Mouse (Mus musculus) small intestine, adult 2 months (tissue): Measurements from ENCODE around the gene Ap3b1. TPM values are rescaled to one million over a fixed set of nuclear protein-coding genes. Genes with fewer than 3 reads are reported as not detected.

Experiments
- H3K27ac ChIP-seq: fragments of 200-500 bp; 2 replicates; pipeline ENCODE4 v1.5.1; 2012; ENCODE audit warnings: low read depth, low read length, control low read depth, inconsistent platforms; ENCODE audit not compliant: insufficient read depth
- H3K27me3 ChIP-seq: fragments of 200-500 bp; 2 replicates; pipeline ENCODE4 v1.6.1; 2012; ENCODE audit warnings: mild to moderate bottlenecking, moderate library complexity, low read length, inconsistent platforms; ENCODE audit not compliant: control insufficient read depth, insufficient read depth
- H3K36me3 ChIP-seq: fragments of 200-500 bp; 2 replicates; pipeline ENCODE4 v1.6.1; 2012; ENCODE audit warnings: mild to moderate bottlenecking, low read length, control low read depth, inconsistent platforms; ENCODE audit not compliant: control insufficient read depth, insufficient read depth
- H3K4me1 ChIP-seq: fragments of 200-500 bp; 2 replicates; pipeline ENCODE4 v1.6.1; 2012; ENCODE audit warnings: low read length, inconsistent platforms, mixed read lengths; ENCODE audit not compliant: control insufficient read depth, insufficient read depth, insufficient read length
- H3K4me3 ChIP-seq: fragments of 200-500 bp; 2 replicates; pipeline ENCODE4 v1.5.1; 2012; ENCODE audit warnings: low read depth, mild to moderate bottlenecking, control low read depth, inconsistent platforms, low read length, moderate library complexity
- CTCF ChIP-seq: fragments of 200-500 bp; IDR thresholded peaks from 2 replicates; pipeline ENCODE4 v1.5.1; 2012; ENCODE audit warnings: low read depth, mild to moderate bottlenecking, control low read depth, inconsistent platforms, low read length, moderate library complexity, mixed read lengths; ENCODE audit not compliant: insufficient replicate concordance, insufficient read length; ENCODE audit errors: extremely low read depth
- POLR2A ChIP-seq: fragments of 200-500 bp; IDR thresholded peaks from 2 replicates; pipeline ENCODE4 v1.6.1; 2012; ENCODE audit warnings: low read depth, mild to moderate bottlenecking, control low read depth, inconsistent platforms, low read length, moderate library complexity
- WGBS: fragments of 180-500 bp; shearing (Covaris S2); methylation state at CpG from one replicate; pipeline ENCODE4 v1.1.7; 2018; 5-methylcytosine and 5-hydroxymethylcytosine counted together
- polyA plus RNA-seq: library from polyadenylated mRNA; depleted of rRNA; stranded (reverse); fragments of >200 nt; gene quantifications from 2 replicates; pipeline ENCODE4 v1.2.3, GENCODE M21; 2012

The Ap3b1 gene
- polyA plus RNA-seq, 1 experiment = 29.1 TPM

- H3K36me3 ChIP-seq = peaks cover 14% of the 10 kb centered on the region
- H3K27me3 ChIP-seq = no peaks in the 10 kb centered on the region
- no peak overlapping the region for H3K4me3 ChIP-seq
- no peak for TF ChIP-seq POLR2A
- TF ChIP-seq CTCF = no peak
- H3K27ac ChIP-seq = no peak overlapping the region
- no peaks in the 10 kb centered on the region for H3K4me1 ChIP-seq
- 74% methylated on average over 6 of the region's 6 CpGs for WGBS
Observed at GRCm38 (mm10) chr13:94567739-94568138, 209.0 kb downstream of the Ap3b1 start.

GRCm38 (mm10) chr13:94571001-94571400 is 212.2 kb downstream of the Ap3b1 start:
- Histone ChIP-seq H3K27me3 (no peaks in the 10 kb centered on the region), H3K4me3 (no peak overlapping the region), H3K27ac (no peak overlapping the region), H3K4me1 (no peaks in the 10 kb centered on the region), H3K36me3 (peaks cover 9% of the 10 kb centered on the region)
- TF ChIP-seq CTCF = no peak
- TF ChIP-seq POLR2A = no peak
- WGBS = 86% methylated on average over 10 of the region's 10 CpGs

GRCm38 (mm10) chr13:94573356-94573755 is 214.6 kb downstream of the Ap3b1 start:
- H3K4me1 ChIP-seq = no peaks in the 10 kb centered on the region
- no peak overlapping the region for H3K27ac ChIP-seq
- H3K36me3 ChIP-seq = peaks cover 2% of the 10 kb centered on the region; the same call in 1 of the 2 replicates
- no peaks in the 10 kb centered on the region for H3K27me3 ChIP-seq
- no peak overlapping the region for H3K4me3 ChIP-seq
- no peak for TF ChIP-seq CTCF
- no peak for TF ChIP-seq POLR2A
- WGBS = 92% methylated on average over 8 of the region's 8 CpGs

GRCm38 (mm10) chr13:94573833-94574232 is 215.1 kb downstream of the Ap3b1 start:
- Histone ChIP-seq H3K27ac (no peak overlapping the region), H3K27me3 (no peaks in the 10 kb centered on the region), H3K4me1 (no peaks in the 10 kb centered on the region), H3K4me3 (no peak overlapping the region), H3K36me3 (0 out of 2 replicates have a peak, but pooled peaks cover 1% of the 10 kb centered on the region)
- TF ChIP-seq CTCF (no peak), POLR2A (no peak)
- 93% methylated on average over 7 of the region's 7 CpGs for WGBS

- Histone ChIP-seq H3K36me3 (no peaks in the 10 kb centered on the region), H3K27me3 (no peaks in the 10 kb centered on the region), H3K4me1 (no peaks in the 10 kb centered on the region), H3K27ac (no peak overlapping the region), H3K4me3 (no peak overlapping the region)
- 79% methylated on average over 17 of the region's 17 CpGs for WGBS
- TF ChIP-seq CTCF (no peak), POLR2A (no peak)
Observed at GRCm38 (mm10) chr13:94575607-94576398, 217.0 kb downstream of the Ap3b1 start.

- Histone ChIP-seq H3K27ac (no peak overlapping the region), H3K27me3 (no peaks in the 10 kb centered on the region), H3K36me3 (no peaks in the 10 kb centered on the region), H3K4me1 (no peaks in the 10 kb centered on the region), H3K4me3 (no peak overlapping the region)
- TF ChIP-seq CTCF (no peak), POLR2A (no peak)
- 74% methylated on average over 22 of the region's 22 CpGs for WGBS
Observed at GRCm38 (mm10) chr13:94576399-94577176, 217.8 kb downstream of the Ap3b1 start.

- no peak overlapping the region for H3K27ac ChIP-seq
- WGBS = 89% methylated on average over 2 of the region's 2 CpGs
- TF ChIP-seq POLR2A (no peak), CTCF (no peak)
- H3K27me3 ChIP-seq = no peaks in the 10 kb centered on the region
- no peaks in the 10 kb centered on the region for H3K36me3 ChIP-seq
- H3K4me3 ChIP-seq = no peak overlapping the region
- H3K4me1 ChIP-seq = no peaks in the 10 kb centered on the region
Observed at GRCm38 (mm10) chr13:94577177-94577540, 218.4 kb downstream of the Ap3b1 start.
